Mouse (Mus musculus): ENCODE results near the gene Mrps21. TPM values are rescaled to one million over a fixed set of nuclear protein-coding genes. Genes with fewer than 3 reads are reported as not detected.
"Not testable (repeated sequence)": the region's sequence is repeated elsewhere in the genome, so short reads cannot be mapped to it uniquely, and the experiment has no call there.

The Mrps21 gene
- 235 and 288 TPM in 2 replicates for polyA plus RNA-seq (2012; rRNA removed)

GRCm38 (mm10) chr3:95871392-95871867, at the start of gene Mrps21:
Gene Mrps21 (minus strand): TSS chr3:95871519.
- DNase-seq (ENCODE audit: extremely low spot score in 1 of 2, low spot score in 1 of 2) = peak; percentile 75 to 89

GRCm38 (mm10) chr3:95920532-95920931, 49.2 kb upstream of the Mrps21 start:
- not testable (repeated sequence) for DNase-seq (ENCODE audit: extremely low spot score in 1 of 2, low spot score in 1 of 2)

GRCm38 (mm10) chr3:95916760-95917159, 45.4 kb upstream of the Mrps21 start:
- no peak for DNase-seq (ENCODE audit: extremely low spot score in 1 of 2, low spot score in 1 of 2)

- DNase-seq (ENCODE audit: extremely low spot score in 1 of 2, low spot score in 1 of 2) = no peak
Observed at GRCm38 (mm10) chr3:95914706-95915105, 43.4 kb upstream of the Mrps21 start.

- DNase-seq (ENCODE audit: extremely low spot score in 1 of 2, low spot score in 1 of 2) = no peak
Observed at GRCm38 (mm10) chr3:95907613-95908012, 36.3 kb upstream of the Mrps21 start.

GRCm38 (mm10) chr3:95906860-95907259, 35.5 kb upstream of the Mrps21 start:
- no peak for DNase-seq (ENCODE audit: extremely low spot score in 1 of 2, low spot score in 1 of 2)

GRCm38 (mm10) chr3:95905940-95906492, 34.7 kb upstream of the Mrps21 start:
- peak in 1 of 2 experiments; percentile 59 for DNase-seq (ENCODE audit: extremely low spot score in 1 of 2, low spot score in 1 of 2)

GRCm38 (mm10) chr3:95905146-95905939, 34.0 kb upstream of the Mrps21 start:
- DNase-seq (ENCODE audit: extremely low spot score in 1 of 2, low spot score in 1 of 2) = peak in 1 of 2 experiments; percentile 53

GRCm38 (mm10) chr3:95904568-95904967, 33.2 kb upstream of the Mrps21 start, which contains the start of gene Car14:
Gene Car14 (minus strand): TSS chr3:95904691.
- DNase-seq (ENCODE audit: extremely low spot score in 1 of 2, low spot score in 1 of 2) = no peak

GRCm38 (mm10) chr3:95903753-95904502, 32.6 kb upstream of the Mrps21 start:
- DNase-seq (ENCODE audit: extremely low spot score in 1 of 2, low spot score in 1 of 2) = no peak

- DNase-seq (ENCODE audit: extremely low spot score in 1 of 2, low spot score in 1 of 2) = no peak
Observed at GRCm38 (mm10) chr3:95902643-95903042, 31.3 kb upstream of the Mrps21 start.

GRCm38 (mm10) chr3:95902373-95902625, 31.0 kb upstream of the Mrps21 start:
- no peak for DNase-seq (ENCODE audit: extremely low spot score in 1 of 2, low spot score in 1 of 2)

GRCm38 (mm10) chr3:95901616-95902372, 30.5 kb upstream of the Mrps21 start:
- DNase-seq (ENCODE audit: extremely low spot score in 1 of 2, low spot score in 1 of 2) = no peak

GRCm38 (mm10) chr3:95899800-95900524, 28.6 kb upstream of the Mrps21 start:
- DNase-seq (ENCODE audit: extremely low spot score in 1 of 2, low spot score in 1 of 2) = no peak

GRCm38 (mm10) chr3:95895501-95895900, 24.2 kb upstream of the Mrps21 start:
- DNase-seq (ENCODE audit: extremely low spot score in 1 of 2, low spot score in 1 of 2) = not testable (repeated sequence)

GRCm38 (mm10) chr3:95894317-95895160, 23.2 kb upstream of the Mrps21 start:
- DNase-seq (ENCODE audit: extremely low spot score in 1 of 2, low spot score in 1 of 2) = peak in 1 of 2 experiments; percentile 50

- peak; percentile 97 for DNase-seq (ENCODE audit: extremely low spot score in 1 of 2, low spot score in 1 of 2)
Observed at GRCm38 (mm10) chr3:95893606-95894316, 22.4 kb upstream of the Mrps21 start, which contains the start of gene Aph1a. Gene Aph1a (plus strand): TSS chr3:95893969.

- DNase-seq (ENCODE audit: extremely low spot score in 1 of 2, low spot score in 1 of 2) = no peak
Observed at GRCm38 (mm10) chr3:95893126-95893525, 21.8 kb upstream of the Mrps21 start.

All from frontal cortex, adult 2 months (tissue).